Mouse (Mus musculus) myocyte (in vitro differentiated cells): ENCODE results near the gene Hspa14. TPM values are rescaled to one million over a fixed set of nuclear protein-coding genes. Genes with fewer than 3 reads are reported as not detected.

Experiments
- H3K27me3 ChIP-seq: one replicate; pipeline ENCODE4 v1.6.1; 2011; ENCODE audit not compliant: control insufficient read depth, insufficient read depth, insufficient read length
- H3K36me3 ChIP-seq: one replicate; pipeline ENCODE4 v1.6.1; 2011; ENCODE audit not compliant: control insufficient read depth, insufficient read depth
- H3K4me2 ChIP-seq: one replicate; pipeline ENCODE4 v1.6.1; 2011; ENCODE audit warnings: low read depth, control low read depth
- H3K4me3 ChIP-seq: one replicate; pipeline ENCODE4 v1.5.1; 2011; ENCODE audit warnings: mild to moderate bottlenecking, control low read depth, moderate library complexity
- H3K79me2 ChIP-seq: one replicate; pipeline ENCODE4 v1.6.1; 2011; ENCODE audit not compliant: control insufficient read depth, insufficient read depth
- H3ac ChIP-seq: one replicate; pipeline ENCODE4 v1.6.1; 2011; ENCODE audit not compliant: control insufficient read depth, insufficient read length
- CEBPB ChIP-seq: IDR thresholded peaks from 2 replicates; pipeline ENCODE4 v1.6.1; 2011; ENCODE audit warnings: mild to moderate bottlenecking, moderate library complexity; ENCODE audit not compliant: poor library complexity, insufficient read depth, severe bottlenecking
- E2F4 ChIP-seq: IDR thresholded peaks from one replicate; pipeline ENCODE4 v1.6.1; 2011; ENCODE audit warnings: mild to moderate bottlenecking, control low read depth, moderate library complexity; ENCODE audit not compliant: insufficient read depth
- MAX ChIP-seq: IDR thresholded peaks from one replicate; pipeline ENCODE4 v1.6.1; 2011; ENCODE audit warnings: low read depth, mild to moderate bottlenecking, control low read depth
- MYOD1 ChIP-seq, 3 experiments: IDR thresholded peaks; one replicate each; pipeline ENCODE4 v1.6.1; 2011; ENCODE audit warnings: control low read depth in 2 of 3, low read depth in 2 of 3, mild to moderate bottlenecking in 2 of 3, moderate library complexity in 1 of 3; ENCODE audit not compliant: insufficient read length in 2 of 3, control insufficient read depth in 1 of 3
- MYOG ChIP-seq, 3 experiments: IDR thresholded peaks; one replicate each; pipeline ENCODE4 v1.6.1; 2011; ENCODE audit warnings: control low read depth in 2 of 3, low read depth in 2 of 3, mild to moderate bottlenecking in 2 of 3; ENCODE audit not compliant: insufficient read length in 2 of 3, control insufficient read depth in 1 of 3, insufficient read depth in 1 of 3
- POLR2A ChIP-seq: IDR thresholded peaks from one replicate; pipeline ENCODE4 v1.6.1; 2011; ENCODE audit warnings: low read depth, mild to moderate bottlenecking, control low read depth, moderate library complexity; ENCODE audit not compliant: insufficient read length
- POLR2AphosphoS2 ChIP-seq: IDR thresholded peaks from one replicate; pipeline ENCODE4 v1.6.1; 2011; ENCODE audit warnings: low read depth, control low read depth; ENCODE audit not compliant: insufficient read length
- REST ChIP-seq: IDR thresholded peaks from one replicate; pipeline ENCODE4 v1.6.1; 2011; ENCODE audit warnings: mild to moderate bottlenecking, control low read depth, moderate library complexity; ENCODE audit not compliant: insufficient read depth, insufficient read length
- SRF ChIP-seq: IDR thresholded peaks from one replicate; pipeline ENCODE4 v1.6.1; 2011; ENCODE audit warnings: low read depth; ENCODE audit not compliant: control insufficient read depth, insufficient read length
- TCF12 ChIP-seq: IDR thresholded peaks from one replicate; pipeline ENCODE4 v1.6.1; 2011; ENCODE audit warnings: mild to moderate bottlenecking, control low read depth; ENCODE audit not compliant: poor library complexity, insufficient read depth, severe bottlenecking
- TCF3 ChIP-seq: IDR thresholded peaks from one replicate; pipeline ENCODE4 v1.6.1; 2011; ENCODE audit warnings: low read depth, control low read depth; ENCODE audit not compliant: insufficient read length
- USF1 ChIP-seq: IDR thresholded peaks from one replicate; pipeline ENCODE4 v1.6.1; 2011; ENCODE audit warnings: low read depth, mild to moderate bottlenecking, control low read depth, moderate library complexity
- polyA plus RNA-seq: library from polyadenylated mRNA; unstranded; fragments of >200 nt; fragmentation: generic; extraction: Trizol; gene quantifications from one replicate; pipeline ENCODE4 v1.2.1, GENCODE M21; 2012; ENCODE audit warnings: missing spikeins

Gene Hspa14
- polyA plus RNA-seq, 1 experiment: 29.9 TPM

DNA sequence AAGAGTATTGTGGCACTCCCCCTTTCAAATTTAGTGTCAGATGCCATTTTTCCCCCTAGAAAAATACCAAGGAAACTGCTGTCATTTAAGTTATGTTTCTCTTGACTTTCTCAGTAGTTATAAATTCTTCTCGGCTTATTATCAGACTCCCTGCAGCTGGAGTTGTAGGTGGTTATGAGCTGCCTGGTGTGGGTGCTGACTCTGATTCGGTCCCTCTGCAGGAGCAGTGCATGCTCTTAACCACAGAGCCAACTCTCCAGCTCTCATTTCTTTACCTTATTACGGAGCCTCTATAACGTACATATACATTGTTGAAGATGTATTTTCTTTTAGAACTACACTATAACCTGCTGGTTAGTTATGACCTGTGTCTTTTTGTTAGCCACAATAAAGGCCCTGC is 9.9 kb upstream of the Hspa14 start:
- Histone ChIP-seq H3K27me3 (no peaks in the 10 kb centered on the region), H3K36me3 (no peaks in the 10 kb centered on the region), H3K4me3 (no peak overlapping the region), H3ac (no peak overlapping the region), H3K79me2 (no peaks in the 10 kb centered on the region), H3K4me2 (no peak overlapping the region)
- TF ChIP-seq MYOD1 (IDR thresholded peaks at IDR 0.05; ENCODE audit: control insufficient read depth in 1 of 3, insufficient read length in 2 of 3, low read depth in 2 of 3) (no peak), CEBPB (no peak), TCF3 (no peak), POLR2A (no peak), USF1 (no peak), TCF12 (no peak)

DNA sequence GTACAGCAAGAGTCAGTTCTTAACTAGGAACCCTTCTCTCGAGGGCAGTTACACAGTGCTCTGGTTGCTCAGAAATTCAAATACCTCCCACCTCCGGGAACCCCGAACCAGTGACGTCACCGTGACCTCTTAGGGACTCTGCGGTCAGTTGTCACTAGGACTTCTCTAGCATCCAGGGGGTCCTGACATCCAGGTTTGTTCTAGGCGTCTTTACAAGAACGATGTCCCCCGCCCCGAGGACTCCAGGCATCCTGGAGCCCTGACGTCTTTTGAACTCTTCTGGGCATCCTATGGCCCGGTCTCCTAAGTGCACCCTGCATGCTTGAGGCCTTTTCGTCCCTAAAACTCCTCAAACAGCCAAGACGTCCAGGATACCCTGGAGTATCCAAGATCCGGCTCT is 538 bp downstream of the Hspa14 start:
- no peaks in the 10 kb centered on the region for H3K27me3 ChIP-seq
- peak overlapping the region; percentile 80 for H3ac ChIP-seq
- peaks cover 24% of the 10 kb centered on the region for H3K79me2 ChIP-seq
- no peak for TF ChIP-seq CEBPB
- no peak for TF ChIP-seq MYOG (IDR thresholded peaks at IDR 0.05; ENCODE audit: control insufficient read depth in 1 of 3, insufficient read depth in 1 of 3, insufficient read length in 2 of 3, low read depth in 2 of 3)
- TF ChIP-seq USF1: no peak
- TF ChIP-seq SRF: no peak
- TF ChIP-seq MYOD1 (IDR thresholded peaks at IDR 0.05; ENCODE audit: control insufficient read depth in 1 of 3, insufficient read length in 2 of 3, low read depth in 2 of 3): no peak
- no peak for TF ChIP-seq MAX
- TF ChIP-seq TCF12: no peak
- no peak for TF ChIP-seq E2F4
- no peak for TF ChIP-seq REST
- no peak for TF ChIP-seq POLR2AphosphoS2
- no peak for TF ChIP-seq TCF3
- TF ChIP-seq POLR2A: no peak
- H3K4me3 ChIP-seq: peak overlapping the region; percentile 80
- peaks cover 26% of the 10 kb centered on the region for H3K36me3 ChIP-seq
- peak overlapping the region; percentile 83 for H3K4me2 ChIP-seq

- no peak overlapping the region for H3K4me3 ChIP-seq
- H3ac ChIP-seq: no peak overlapping the region
- H3K36me3 ChIP-seq: peaks cover 32% of the 10 kb centered on the region
- TF ChIP-seq E2F4 (no peak), SRF (no peak), POLR2A (no peak), MYOG (IDR thresholded peaks at IDR 0.05; ENCODE audit: control insufficient read depth in 1 of 3, insufficient read depth in 1 of 3, insufficient read length in 2 of 3, low read depth in 2 of 3) (no peak), POLR2AphosphoS2 (no peak), USF1 (no peak), TCF3 (no peak), MAX (no peak)
- H3K27me3 ChIP-seq: no peaks in the 10 kb centered on the region
- H3K4me2 ChIP-seq: no peak overlapping the region
- no peaks in the 10 kb centered on the region for H3K79me2 ChIP-seq
Measured at GRCm38 (mm10) chr2:3500886-3501285, 11.7 kb downstream of the Hspa14 start.

DNA sequence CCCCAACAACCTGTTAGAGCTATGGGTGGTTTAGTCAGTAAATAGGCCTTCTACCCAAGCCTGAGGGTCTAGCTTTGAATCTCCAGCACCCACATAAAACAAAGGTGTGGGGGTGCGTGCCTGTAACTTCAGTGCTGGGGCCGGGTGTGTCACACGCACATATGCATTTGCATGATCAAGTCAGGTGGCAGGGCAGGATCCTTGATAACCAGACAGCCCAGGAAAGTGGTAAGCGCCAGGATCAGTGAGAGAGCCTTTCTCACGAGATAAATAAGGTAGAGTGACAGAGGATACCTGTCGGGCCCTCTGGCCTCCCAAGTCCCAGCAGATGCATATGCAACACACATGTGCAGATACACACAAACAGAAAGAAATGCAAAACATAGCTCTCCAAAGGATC is 13.1 kb downstream of the Hspa14 start:
- H3K36me3 ChIP-seq: peaks cover 38% of the 10 kb centered on the region
- no peaks in the 10 kb centered on the region for H3K79me2 ChIP-seq
- H3ac ChIP-seq: no peak overlapping the region
- no peak overlapping the region for H3K4me3 ChIP-seq
- H3K4me2 ChIP-seq: no peak overlapping the region
- TF ChIP-seq REST (no peak), USF1 (no peak), TCF3 (no peak), TCF12 (no peak), POLR2A (no peak), SRF (no peak), MYOD1 (IDR thresholded peaks at IDR 0.05; ENCODE audit: control insufficient read depth in 1 of 3, insufficient read length in 2 of 3, low read depth in 2 of 3) (no peak), E2F4 (no peak), MAX (no peak), MYOG (IDR thresholded peaks at IDR 0.05; ENCODE audit: control insufficient read depth in 1 of 3, insufficient read depth in 1 of 3, insufficient read length in 2 of 3, low read depth in 2 of 3) (no peak), POLR2AphosphoS2 (no peak)
- no peaks in the 10 kb centered on the region for H3K27me3 ChIP-seq

GRCm38 (mm10) chr2:3493833-3494409 is 18.7 kb downstream of the Hspa14 start:
- H3K27me3 ChIP-seq: no peaks in the 10 kb centered on the region
- H3K79me2 ChIP-seq: no peaks in the 10 kb centered on the region
- no peak for TF ChIP-seq CEBPB
- TF ChIP-seq USF1: no peak
- TF ChIP-seq TCF12: no peak
- TF ChIP-seq REST: no peak
- no peak for TF ChIP-seq MYOG (IDR thresholded peaks at IDR 0.05; ENCODE audit: control insufficient read depth in 1 of 3, insufficient read depth in 1 of 3, insufficient read length in 2 of 3, low read depth in 2 of 3)
- no peak for TF ChIP-seq POLR2A
- no peak overlapping the region for H3K4me3 ChIP-seq
- H3ac ChIP-seq: no peak overlapping the region
- H3K4me2 ChIP-seq: no peak overlapping the region
- H3K36me3 ChIP-seq: peaks cover 34% of the 10 kb centered on the region
